Mouse (Mus musculus): ENCODE data around the gene Thbs3. TPM values are rescaled to one million over a fixed set of nuclear protein-coding genes. Genes with fewer than 3 reads are reported as not detected.

Gene Thbs3
- total and polyA plus RNA-seq, 2 experiments from 2014 or later: 17.4 to 26.4 TPM

DNA sequence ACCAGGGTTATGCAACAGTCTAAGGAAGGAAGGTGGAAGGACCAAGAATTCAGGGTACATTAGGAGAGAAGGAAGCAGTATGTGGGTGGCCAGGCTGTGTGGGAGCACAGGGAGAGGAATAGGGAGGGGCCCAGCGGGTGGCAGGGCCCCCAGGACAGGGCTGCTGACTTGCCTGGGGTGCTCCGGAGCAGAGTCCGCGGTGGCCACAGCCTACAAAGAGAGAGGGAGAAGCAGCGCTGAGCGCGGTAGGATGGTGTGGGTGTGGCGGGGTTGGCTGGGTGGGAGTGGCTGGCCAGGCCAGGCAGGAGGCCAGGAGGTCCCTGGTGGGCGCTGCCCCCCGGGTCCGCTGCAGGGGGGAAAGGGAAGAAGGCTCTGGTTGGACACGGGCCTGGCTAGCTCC lies 23.5 kb downstream of the Thbs3 start:
- Histone ChIP-seq H3K4me1 (ENCODE audit: control insufficient read depth, insufficient read depth) (peaks cover 3% of the 10 kb centered on the region), H3K27ac (ENCODE audit: low read depth) (no peak overlapping the region), H3K9me3 (replicated peaks; ENCODE audit: control insufficient read depth, low read length) (no peaks in the 10 kb centered on the region), H3K9ac (replicated peaks; ENCODE audit: low read depth, low read length) (no peak overlapping the region), H3K27me3 (ENCODE audit: control insufficient read depth, insufficient read depth, low read length) (no peaks in the 10 kb centered on the region; the same call in 1 of the 2 replicates), H3K4me3 (ENCODE audit: low read depth, low read length) (no peak overlapping the region), H3K4me2 (ENCODE audit: low read depth, low read length) (no peak overlapping the region), H3K36me3 (replicated peaks; ENCODE audit: control insufficient read depth, insufficient read depth, low read length) (no peaks in the 10 kb centered on the region)
- TF ChIP-seq CTCF (IDR thresholded peaks at IDR 0.05; ENCODE audit: low read depth): no peak
- no peak for TF ChIP-seq EP300 (IDR thresholded peaks at IDR 0.05; ENCODE audit: low read depth)
- ATAC-seq (ENCODE audit: insufficient read depth, low read depth): no peak
- DNase-seq (ENCODE audit: low spot score): no peak
- WGBS: 49% methylated on average over 11 of the region's 12 CpGs

DNA sequence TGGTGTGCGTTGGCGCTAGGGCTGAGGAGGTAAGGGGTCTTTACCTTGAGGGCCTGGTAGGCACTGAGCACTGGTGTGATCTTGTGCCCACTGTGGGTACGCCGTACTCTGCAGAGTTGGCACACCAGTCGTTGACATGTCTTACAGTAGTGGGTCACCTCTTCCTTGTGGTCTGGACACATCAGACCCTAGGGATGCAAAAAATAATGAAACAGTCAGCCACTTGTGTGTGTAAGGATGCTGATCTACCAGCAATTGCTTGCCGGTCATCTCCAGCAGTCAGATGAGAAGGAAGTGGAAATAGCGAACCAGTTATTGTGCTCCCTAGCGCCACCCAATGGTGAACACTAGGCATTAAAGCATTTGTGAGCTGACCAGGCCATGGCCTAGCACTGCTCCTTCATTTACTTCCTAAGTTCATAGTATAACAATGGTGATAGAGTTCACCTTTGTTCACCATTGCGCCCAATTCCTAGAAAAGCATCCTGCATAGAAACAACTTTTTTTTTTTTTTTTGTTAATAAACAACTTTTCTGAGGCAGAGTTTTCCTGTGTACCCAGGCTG lies 27.4 kb downstream of the Thbs3 start:
- peaks cover 13% of the 10 kb centered on the region for H3K4me1 ChIP-seq (ENCODE audit: control insufficient read depth, insufficient read depth)
- TF ChIP-seq CTCF (IDR thresholded peaks at IDR 0.05; ENCODE audit: low read depth) (peak; percentile 69), EP300 (IDR thresholded peaks at IDR 0.05; ENCODE audit: low read depth) (no peak)
- no peak overlapping the region for H3K9ac ChIP-seq (replicated peaks; ENCODE audit: low read depth, low read length)
- DNase-seq (ENCODE audit: low spot score) (peak; percentile 41), ATAC-seq (ENCODE audit: insufficient read depth, low read depth) (no peak)
- H3K9me3 ChIP-seq (replicated peaks; ENCODE audit: control insufficient read depth, low read length): no peaks in the 10 kb centered on the region
- H3K36me3 ChIP-seq (replicated peaks; ENCODE audit: control insufficient read depth, insufficient read depth, low read length): no peaks in the 10 kb centered on the region
- WGBS: 67% methylated on average over 9 of the region's 9 CpGs
- peaks cover 18% of the 10 kb centered on the region for H3K27me3 ChIP-seq (ENCODE audit: control insufficient read depth, insufficient read depth, low read length)
- no peak overlapping the region for H3K4me3 ChIP-seq (ENCODE audit: low read depth, low read length)
- H3K4me2 ChIP-seq (ENCODE audit: low read depth, low read length): no peak overlapping the region
- H3K27ac ChIP-seq (ENCODE audit: low read depth): no peak overlapping the region

DNA sequence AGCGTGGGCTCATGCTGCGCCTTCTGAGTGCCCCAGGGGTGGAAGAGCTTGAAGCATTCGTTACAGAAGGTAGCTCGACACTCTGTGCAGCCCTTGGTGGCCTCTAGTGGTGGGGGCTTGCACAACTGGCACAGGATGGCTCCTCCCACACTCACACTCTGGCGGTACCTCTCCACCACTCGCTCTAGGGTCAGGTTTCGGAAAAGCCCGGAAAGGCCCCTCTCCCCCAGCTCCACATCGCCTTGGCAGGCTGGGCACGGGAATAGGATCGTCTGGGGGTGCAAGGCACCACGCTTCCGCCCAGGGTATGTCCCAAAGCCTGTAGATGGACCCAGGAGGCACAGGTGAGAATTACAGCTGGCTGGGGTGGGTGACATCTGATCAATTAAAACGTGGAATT lies 28.6 kb downstream of the Thbs3 start:
- H3K9ac ChIP-seq (replicated peaks; ENCODE audit: low read depth, low read length): no peak overlapping the region
- H3K27ac ChIP-seq (ENCODE audit: low read depth): no peak overlapping the region
- no peak overlapping the region for H3K4me3 ChIP-seq (ENCODE audit: low read depth, low read length)
- peaks cover 18% of the 10 kb centered on the region for H3K27me3 ChIP-seq (ENCODE audit: control insufficient read depth, insufficient read depth, low read length)
- H3K36me3 ChIP-seq (replicated peaks; ENCODE audit: control insufficient read depth, insufficient read depth, low read length): no peaks in the 10 kb centered on the region
- no peaks in the 10 kb centered on the region for H3K9me3 ChIP-seq (replicated peaks; ENCODE audit: control insufficient read depth, low read length)
- DNase-seq (ENCODE audit: low spot score) (no peak), ATAC-seq (ENCODE audit: insufficient read depth, low read depth) (peak; percentile 27; the same call in 1 of the 2 replicates)
- peak; percentile 52 for TF ChIP-seq CTCF (IDR thresholded peaks at IDR 0.05; ENCODE audit: low read depth)
- no peak for TF ChIP-seq EP300 (IDR thresholded peaks at IDR 0.05; ENCODE audit: low read depth)
- H3K4me1 ChIP-seq (ENCODE audit: control insufficient read depth, insufficient read depth): peaks cover 13% of the 10 kb centered on the region
- 19% methylated on average over 14 of the region's 14 CpGs for WGBS
- no peak overlapping the region for H3K4me2 ChIP-seq (ENCODE audit: low read depth, low read length)

DNA sequence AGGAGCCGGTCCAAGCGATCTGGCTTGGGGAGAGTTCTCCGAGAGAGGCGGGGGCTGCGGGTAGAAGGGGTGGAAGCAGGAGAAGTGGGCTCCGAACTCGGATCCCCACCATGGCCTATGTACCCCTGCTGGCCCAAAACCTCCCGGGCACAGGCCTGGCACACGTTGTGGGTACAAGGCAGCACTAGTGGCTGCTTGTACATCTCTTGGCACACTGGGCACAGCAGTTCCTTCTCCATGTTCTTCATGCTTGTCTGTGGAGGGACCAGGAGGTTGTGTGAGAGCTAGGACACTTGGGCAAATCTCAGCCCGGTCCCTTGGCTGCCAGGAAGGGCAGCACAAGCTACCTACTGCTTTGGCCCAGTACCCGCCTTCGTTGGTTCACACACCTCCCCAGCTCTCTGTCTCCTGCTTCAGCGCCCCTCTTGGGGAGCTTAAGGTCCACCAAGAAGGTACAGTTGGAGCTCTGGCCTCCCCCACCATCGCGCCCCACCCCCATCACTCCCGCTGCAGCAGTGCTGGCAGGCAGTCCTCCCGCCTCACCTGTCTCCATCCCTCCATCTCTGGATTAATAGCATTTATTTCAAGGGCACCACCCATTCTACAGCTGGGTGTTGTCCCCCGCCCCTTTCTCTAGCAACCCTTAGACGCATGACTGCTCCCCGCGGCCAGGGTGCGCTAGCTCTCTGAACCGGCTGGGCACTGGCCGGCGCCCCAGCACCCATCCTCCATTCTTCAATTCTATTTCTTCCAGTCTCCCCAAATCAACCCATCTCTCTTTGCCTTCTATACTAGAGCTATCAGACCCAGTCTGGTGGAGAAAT lies 29.4 kb downstream of the Thbs3 start:
- 17% methylated on average over 25 of the region's 25 CpGs for WGBS
- Histone ChIP-seq H3K36me3 (replicated peaks; ENCODE audit: control insufficient read depth, insufficient read depth, low read length) (0 out of 2 replicates have a peak, but pooled peaks cover 6% of the 10 kb centered on the region), H3K27me3 (ENCODE audit: control insufficient read depth, insufficient read depth, low read length) (peaks cover 18% of the 10 kb centered on the region), H3K27ac (ENCODE audit: low read depth) (no peak overlapping the region), H3K9ac (replicated peaks; ENCODE audit: low read depth, low read length) (0 out of 2 replicates have a peak overlapping the region, but pooled peaks have one; percentile 34), H3K4me1 (ENCODE audit: control insufficient read depth, insufficient read depth) (peaks cover 13% of the 10 kb centered on the region), H3K4me3 (ENCODE audit: low read depth, low read length) (peak overlapping the region; percentile 29), H3K4me2 (ENCODE audit: low read depth, low read length) (peak overlapping the region; percentile 83), H3K9me3 (replicated peaks; ENCODE audit: control insufficient read depth, low read length) (no peaks in the 10 kb centered on the region)
- no peak for TF ChIP-seq CTCF (IDR thresholded peaks at IDR 0.05; ENCODE audit: low read depth)
- TF ChIP-seq EP300 (IDR thresholded peaks at IDR 0.05; ENCODE audit: low read depth): no peak
- ATAC-seq (ENCODE audit: insufficient read depth, low read depth): no peak
- no peak for DNase-seq (ENCODE audit: low spot score)

DNA sequence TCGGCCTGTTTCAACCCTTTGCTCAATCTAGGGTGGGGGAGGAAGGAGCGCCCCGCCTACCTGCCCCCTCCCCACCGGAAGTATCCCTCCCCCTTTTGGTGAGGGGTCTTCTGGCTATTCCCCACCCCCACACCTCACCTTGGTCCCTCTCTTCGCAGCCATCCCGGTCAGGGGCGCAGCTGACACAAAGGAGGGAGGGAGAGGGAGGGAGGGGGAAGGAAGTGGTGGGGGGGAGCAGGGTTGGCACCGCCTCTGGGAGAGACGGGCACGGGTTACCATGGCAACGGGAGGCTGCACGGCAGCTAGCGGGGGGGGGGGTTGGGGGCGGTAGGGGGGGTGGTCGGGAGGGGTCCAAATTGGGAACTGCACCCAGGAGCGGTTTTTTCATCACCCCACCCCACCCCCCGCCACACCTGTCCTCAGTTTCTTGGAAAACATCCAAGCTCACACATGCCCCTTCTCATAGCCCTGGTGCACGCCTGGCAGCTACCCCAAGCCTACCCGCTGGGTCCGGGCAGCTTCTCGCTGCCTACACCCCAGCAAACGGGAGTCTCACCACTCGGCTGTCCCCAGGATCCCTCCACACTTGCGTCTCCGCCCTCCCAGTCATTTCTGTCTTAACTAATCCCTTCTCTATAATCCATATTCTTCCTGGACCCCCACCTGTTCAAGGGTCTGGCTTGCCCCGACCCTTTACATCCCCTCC lies 30.2 kb downstream of the Thbs3 start:
- Histone ChIP-seq H3K9me3 (replicated peaks; ENCODE audit: control insufficient read depth, low read length) (no peaks in the 10 kb centered on the region), H3K27ac (ENCODE audit: low read depth) (no peak overlapping the region), H3K4me1 (ENCODE audit: control insufficient read depth, insufficient read depth) (peaks cover 13% of the 10 kb centered on the region), H3K36me3 (replicated peaks; ENCODE audit: control insufficient read depth, insufficient read depth, low read length) (0 out of 2 replicates have a peak, but pooled peaks cover 7% of the 10 kb centered on the region), H3K4me3 (ENCODE audit: low read depth, low read length) (peak overlapping the region; percentile 29), H3K27me3 (ENCODE audit: control insufficient read depth, insufficient read depth, low read length) (peaks cover 18% of the 10 kb centered on the region), H3K9ac (replicated peaks; ENCODE audit: low read depth, low read length) (0 out of 2 replicates have a peak overlapping the region, but pooled peaks have one; percentile 34), H3K4me2 (ENCODE audit: low read depth, low read length) (peak overlapping the region; percentile 83)
- TF ChIP-seq CTCF (IDR thresholded peaks at IDR 0.05; ENCODE audit: low read depth) (no peak), EP300 (IDR thresholded peaks at IDR 0.05; ENCODE audit: low read depth) (no peak)
- under 1% methylated on average over 22 of the region's 26 CpGs for WGBS
- DNase-seq (ENCODE audit: low spot score): no peak
- no peak for ATAC-seq (ENCODE audit: insufficient read depth, low read depth)
